Mouse (Mus musculus) cortical plate, adult 2 months (tissue): Measurements from ENCODE around the gene Glis2.
"Not testable (repeated sequence)": the region's sequence is repeated elsewhere in the genome, so short reads cannot be mapped to it uniquely, and the experiment has no call there.

ENCODE experiments used
- CTCF ChIP-seq: fragments of 200-500 bp; IDR thresholded peaks from 2 replicates; pipeline ENCODE4 v1.5.1; 2011; ENCODE audit warnings: mild to moderate bottlenecking, control low read depth, low read length; ENCODE audit not compliant: insufficient read depth; ENCODE audit errors: extremely low read depth
- POLR2A ChIP-seq: fragments of 200-500 bp; IDR thresholded peaks from 2 replicates; pipeline ENCODE4 v1.6.1; 2011; ENCODE audit warnings: mild to moderate bottlenecking, low read length, control low read depth; ENCODE audit not compliant: insufficient read depth; ENCODE audit errors: extremely low read depth

DNA sequence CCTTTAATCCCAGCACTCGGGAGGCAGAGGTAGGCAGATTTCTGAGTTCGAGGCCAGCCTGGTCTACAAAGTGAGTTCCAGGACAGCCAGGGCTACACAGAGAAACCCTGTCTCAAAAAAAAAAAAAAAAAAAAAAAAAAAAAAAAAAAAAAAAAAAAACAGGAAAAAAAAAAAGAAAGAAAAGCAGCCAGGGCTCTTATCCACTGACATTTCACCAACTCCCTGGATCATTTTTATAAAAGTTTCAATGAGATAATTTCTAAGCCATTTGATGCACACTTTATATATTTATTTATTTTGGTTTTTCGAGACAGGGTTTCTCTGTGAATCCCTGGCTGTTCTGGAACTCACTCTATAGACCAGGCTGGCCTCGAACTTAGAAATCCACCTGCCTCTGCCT, 13.3 kb upstream of the Glis2 start:
- not testable (repeated sequence) for TF ChIP-seq POLR2A, CTCF
